Mouse (Mus musculus) layer of hippocampus, adult 9-11 months (tissue): Measurements from ENCODE around the gene Pitpnm1.

Experiments
- DNase-seq: peaks from one replicate; pipeline ENCODE4 v3.0.0; 2022

Gene Pitpnm1

GRCm38 (mm10) chr19:4096642-4097440, 3.0 kb upstream of the Pitpnm1 start, which contains the start of gene Cdk2ap2:
Cdk2ap2 (plus strand) TSS chr19:4097182.
- peak; percentile 99 for DNase-seq

GRCm38 (mm10) chr19:4097441-4097825, 2.4 kb upstream of the Pitpnm1 start:
- DNase-seq = peak; percentile 85

GRCm38 (mm10) chr19:4098426-4098825, 1.4 kb upstream of the Pitpnm1 start:
- no peak for DNase-seq

GRCm38 (mm10) chr19:4099056-4099455, 742 bp upstream of the Pitpnm1 start:
- peak; percentile 90 for DNase-seq

GRCm38 (mm10) chr19:4100718-4101261, 992 bp downstream of the Pitpnm1 start:
- peak; percentile 57 for DNase-seq

- DNase-seq = peak; percentile 5
Measured at GRCm38 (mm10) chr19:4101466-4101865, 1.7 kb downstream of the Pitpnm1 start.

GRCm38 (mm10) chr19:4102049-4102448, 2.3 kb downstream of the Pitpnm1 start:
- DNase-seq = no peak

- DNase-seq = no peak
Measured at GRCm38 (mm10) chr19:4102626-4103025, 2.8 kb downstream of the Pitpnm1 start.

GRCm38 (mm10) chr19:4103294-4103693, 3.5 kb downstream of the Pitpnm1 start:
- no peak for DNase-seq

GRCm38 (mm10) chr19:4103792-4104191, 4.0 kb downstream of the Pitpnm1 start:
- DNase-seq = no peak

GRCm38 (mm10) chr19:4104675-4105194, 4.9 kb downstream of the Pitpnm1 start:
- DNase-seq = no peak

GRCm38 (mm10) chr19:4106654-4107053, 6.9 kb downstream of the Pitpnm1 start:
- no peak for DNase-seq

- no peak for DNase-seq
Measured at GRCm38 (mm10) chr19:4108535-4108934, 8.7 kb downstream of the Pitpnm1 start.

GRCm38 (mm10) chr19:4112063-4112960, 12.5 kb downstream of the Pitpnm1 start:
- DNase-seq = no peak

- peak; percentile 91 for DNase-seq
Measured at GRCm38 (mm10) chr19:4113186-4113805, 13.5 kb downstream of the Pitpnm1 start.

GRCm38 (mm10) chr19:4113806-4114230, 14.0 kb downstream of the Pitpnm1 start:
- no peak for DNase-seq

- no peak for DNase-seq
Measured at GRCm38 (mm10) chr19:4114551-4114950, 14.8 kb downstream of the Pitpnm1 start.

GRCm38 (mm10) chr19:4115144-4115543, 15.3 kb downstream of the Pitpnm1 start:
- DNase-seq = no peak

- no peak for DNase-seq
Measured at GRCm38 (mm10) chr19:4115816-4116215, 16.0 kb downstream of the Pitpnm1 start.

GRCm38 (mm10) chr19:4117006-4117405, 17.2 kb downstream of the Pitpnm1 start:
- DNase-seq = no peak

GRCm38 (mm10) chr19:4118350-4118749, 18.6 kb downstream of the Pitpnm1 start:
- no peak for DNase-seq

GRCm38 (mm10) chr19:4119716-4120487, 20.1 kb downstream of the Pitpnm1 start:
- DNase-seq = no peak
